Mouse (Mus musculus): ENCODE results near the gene Bnip3.

The Bnip3 gene

DNA sequence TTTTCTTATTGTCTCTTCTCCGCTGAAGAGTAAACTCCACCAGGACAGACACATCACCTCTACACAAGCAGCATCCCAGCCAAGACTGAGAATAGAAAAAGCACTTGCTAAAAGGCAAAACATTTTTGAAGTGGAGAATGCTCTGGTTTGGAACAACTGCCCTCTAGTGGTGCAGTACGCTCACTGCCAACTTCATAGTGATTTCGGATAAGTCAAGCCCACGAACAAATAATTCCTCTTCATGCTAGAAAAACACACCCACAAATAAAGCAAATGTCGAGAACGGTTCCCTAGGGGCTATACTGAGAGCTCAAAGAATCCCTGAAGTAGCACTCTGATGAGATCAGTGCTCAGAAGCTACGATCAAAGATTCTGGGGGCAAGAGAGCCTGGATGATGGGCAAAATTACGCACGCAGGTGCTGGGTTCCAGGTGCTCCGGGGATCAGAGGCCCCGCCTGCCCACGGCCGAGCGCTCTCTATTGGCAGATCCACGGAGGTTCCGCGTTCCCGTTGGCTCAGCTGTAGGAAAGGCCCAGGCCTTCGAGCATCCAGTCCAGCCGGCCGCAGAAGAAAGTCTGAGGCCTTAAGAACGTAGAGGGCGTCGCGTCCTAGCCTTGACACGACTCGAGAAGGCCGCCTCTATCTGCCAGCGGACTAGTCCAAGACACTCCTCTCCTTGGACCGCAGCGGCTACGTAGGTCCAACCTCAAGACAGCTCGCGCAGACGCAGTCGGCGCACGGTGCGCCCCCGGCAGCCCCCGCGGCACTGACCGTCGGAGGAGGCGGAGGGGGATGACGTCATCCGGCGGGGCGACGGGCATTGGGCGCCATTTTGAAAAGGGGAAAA is 63.6 kb downstream of the Bnip3 start, which contains the start of the genes Ppp2r2d and Mapk1ip1:
TSS of gene Ppp2r2d (plus strand) at position 536 of the 848 bp plus-strand sequence.
TSS of gene Mapk1ip1 (minus strand) at position 730 of the 848 bp plus-strand sequence.
- DNase-seq (ENCODE audit: extremely low spot score, low read depth, low spot score) = peak; percentile 83

DNA sequence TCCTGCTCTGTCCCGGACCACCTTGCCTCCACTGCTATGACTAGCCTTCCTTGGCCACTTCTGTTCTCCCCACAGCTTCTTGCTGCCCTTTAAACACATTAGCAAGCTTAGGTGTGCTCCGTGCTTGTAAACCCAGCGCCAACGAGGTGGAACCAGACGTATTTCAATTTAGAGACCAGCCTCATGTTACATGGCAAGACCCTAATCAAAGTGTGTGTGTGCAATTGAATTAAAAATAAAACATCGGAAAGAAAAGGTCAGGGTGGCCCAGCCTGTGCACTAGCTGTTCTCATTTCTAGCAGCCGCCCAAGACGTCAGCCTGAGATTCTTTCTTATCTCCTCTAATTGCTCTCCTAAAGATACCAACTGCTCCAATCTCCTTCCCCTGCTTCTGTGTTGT is 64.2 kb downstream of the Bnip3 start:
- DNase-seq (ENCODE audit: extremely low spot score, low read depth, low spot score) = no peak

DNA sequence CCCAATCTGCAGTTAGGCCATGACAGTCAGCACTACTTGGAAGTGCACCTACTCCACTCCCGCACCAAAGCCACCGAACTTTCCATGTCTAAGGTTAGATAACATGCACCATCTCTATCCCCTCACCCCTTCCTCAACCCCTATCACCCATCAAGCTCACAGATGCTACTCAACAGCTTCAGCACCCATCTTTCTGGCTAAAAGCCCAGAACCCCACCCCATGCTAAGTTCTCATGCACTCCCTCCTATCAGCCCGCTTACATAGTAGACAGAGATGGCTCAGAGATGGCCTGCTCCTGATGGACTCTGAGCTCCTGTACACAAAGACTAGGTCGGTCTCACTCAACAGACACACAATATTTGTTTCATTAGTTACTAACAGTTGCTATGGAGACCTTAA is 65.9 kb downstream of the Bnip3 start:
- no peak for DNase-seq (ENCODE audit: extremely low spot score, low read depth, low spot score)

DNA sequence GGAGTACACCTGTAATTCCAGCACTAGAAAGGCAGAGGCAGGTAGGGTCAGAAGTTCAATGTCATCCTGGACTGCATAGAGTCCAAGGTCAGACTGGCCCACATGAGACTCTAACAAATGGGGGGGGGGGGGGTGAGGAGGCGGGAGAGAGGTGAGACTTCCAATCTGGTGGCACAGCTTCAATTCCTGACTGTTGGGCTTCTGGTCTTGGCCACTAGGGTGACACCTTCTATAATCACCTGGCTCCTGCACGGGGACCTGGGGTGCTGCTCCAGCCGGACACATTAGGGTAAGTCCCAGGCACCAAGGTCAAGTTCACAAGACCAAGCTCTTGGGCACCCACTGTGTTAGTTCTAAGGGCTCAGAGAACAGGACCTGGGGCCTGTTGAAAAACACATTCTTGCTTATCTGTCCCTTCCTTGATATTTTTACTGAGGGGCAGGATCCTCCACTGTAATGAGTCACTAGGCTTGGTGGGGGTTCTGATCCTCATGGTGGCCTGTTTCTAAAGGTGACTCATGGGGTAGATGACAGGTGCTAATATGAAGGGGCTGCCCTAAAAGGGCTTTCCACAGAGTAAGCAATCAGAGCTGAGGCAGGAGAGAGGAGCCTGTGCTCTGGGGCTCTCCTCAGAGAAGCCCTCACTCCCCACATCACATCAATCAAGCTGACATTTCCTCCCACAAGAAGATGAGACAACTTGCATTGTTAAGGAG is 67.7 kb downstream of the Bnip3 start:
- no peak for DNase-seq (ENCODE audit: extremely low spot score, low read depth, low spot score)

All from hindlimb bud, embryonic 11.5 days (tissue).